Mouse (Mus musculus) midbrain, embryonic 11.5 days (tissue): ENCODE measurements around the gene Tulp1. TPM values are rescaled to one million over a fixed set of nuclear protein-coding genes. Genes with fewer than 3 reads are reported as not detected.
A peak's percentile ranks its signal among the peaks of the same experiment; 100 is the strongest.
"Not testable (repeated sequence)": the region's sequence is repeated elsewhere in the genome, so short reads cannot be mapped to it uniquely, and the experiment has no call there.

ENCODE experiments used
- ATAC-seq: fragments of 200-750 bp; cut with Nextera tagmentation; 2 replicates; pipeline ENCODE4 v1.8.0; 2017; ENCODE audit warnings: moderate TSS enrichment, moderate library complexity; ENCODE audit not compliant: low FRiP score
- DNase-seq: peaks from one replicate; pipeline ENCODE4 v3.0.0; 2015; ENCODE audit warnings: low spot score; ENCODE audit errors: missing footprints
- H3K27ac ChIP-seq: fragments of 300-500 bp; sonication (generic); 2 replicates; pipeline ENCODE4 v1.5.1; 2014; ENCODE audit warnings: low read depth, low read length
- H3K27me3 ChIP-seq: fragments of 300-500 bp; sonication (generic); 2 replicates; pipeline ENCODE4 v1.6.1; 2014; ENCODE audit warnings: mild to moderate bottlenecking, low read length, moderate library complexity, mixed read lengths; ENCODE audit not compliant: control insufficient read depth, insufficient read depth
- H3K36me3 ChIP-seq: fragments of 300-500 bp; sonication (generic); 2 replicates; pipeline ENCODE4 v1.6.1; 2014; ENCODE audit warnings: mild to moderate bottlenecking, low read length, moderate library complexity, mixed read lengths; ENCODE audit not compliant: control insufficient read depth, insufficient read depth
- H3K4me1 ChIP-seq: fragments of 300-500 bp; sonication (generic); 2 replicates; pipeline ENCODE4 v1.6.1; 2014; ENCODE audit warnings: low read length; ENCODE audit not compliant: control insufficient read depth, insufficient read depth
- H3K4me2 ChIP-seq: fragments of 300-500 bp; sonication (generic); 2 replicates; pipeline ENCODE4 v1.6.1; 2014; ENCODE audit warnings: mild to moderate bottlenecking, moderate library complexity
- H3K4me3 ChIP-seq: fragments of 300-500 bp; sonication (generic); 2 replicates; pipeline ENCODE4 v1.5.1; 2014; ENCODE audit warnings: low read depth, low read length
- H3K9ac ChIP-seq: fragments of 300-500 bp; sonication (generic); 2 replicates; pipeline ENCODE4 v1.6.1; 2014; ENCODE audit warnings: low read length
- H3K9me3 ChIP-seq: fragments of 300-500 bp; sonication (generic); 2 replicates; pipeline ENCODE4 v1.6.1; 2016; ENCODE audit warnings: low read length; ENCODE audit not compliant: control insufficient read depth
- WGBS: fragments of 180-500 bp; shearing (Covaris S2); extraction: QIAGEN DNeasy Blood & Tissue Kit; methylation state at CpG from one replicate; pipeline ENCODE4 v1.1.7; 2014; 5-methylcytosine and 5-hydroxymethylcytosine counted together
- polyA plus RNA-seq: library from polyadenylated mRNA; unstranded; fragments of >200 nt; fragmentation: Nextera tagmentation; extraction: Ambion mirVana; gene quantifications from 2 replicates; pipeline ENCODE4 v1.2.1, GENCODE M21; 2014

The Tulp1 gene
- polyA plus RNA-seq, 1 experiment from 2014 or later = 4.9 TPM

GRCm38 (mm10) chr17:28360531-28361277 is 4.3 kb downstream of the Tulp1 start:
- Histone ChIP-seq H3K27ac (no peak overlapping the region), H3K36me3 (no peaks in the 10 kb centered on the region), H3K4me1 (peaks cover 22% of the 10 kb centered on the region), H3K9ac (no peak overlapping the region), H3K9me3 (no peaks in the 10 kb centered on the region), H3K27me3 (peaks cover 47% of the 10 kb centered on the region), H3K4me3 (no peak overlapping the region), H3K4me2 (no peak overlapping the region)
- DNase-seq (no peak), ATAC-seq (no peak)
- 84% methylated on average over 9 of the region's 9 CpGs for WGBS

- not testable (repeated sequence) for H3K36me3 ChIP-seq, H3K4me2 ChIP-seq, ATAC-seq, H3K9ac ChIP-seq, H3K9me3 ChIP-seq, H3K27ac ChIP-seq, DNase-seq, H3K4me3 ChIP-seq
- peaks cover 29% of the 10 kb centered on the region for H3K27me3 ChIP-seq
- WGBS = 15% methylated on average over 23 of the region's 24 CpGs
- peaks cover 13% of the 10 kb centered on the region for H3K4me1 ChIP-seq
Observed at GRCm38 (mm10) chr17:28358576-28359261, 6.3 kb downstream of the Tulp1 start.

- H3K27ac ChIP-seq = no peak overlapping the region
- H3K9ac ChIP-seq = no peak overlapping the region
- no peak overlapping the region for H3K4me3 ChIP-seq
- no peak overlapping the region for H3K4me2 ChIP-seq
- 89% methylated on average over 12 of the region's 12 CpGs for WGBS
- ATAC-seq (no peak), DNase-seq (no peak)
- no peaks in the 10 kb centered on the region for H3K36me3 ChIP-seq
- H3K4me1 ChIP-seq = peaks cover 4% of the 10 kb centered on the region; the same call in 1 of the 2 replicates
- no peaks in the 10 kb centered on the region for H3K9me3 ChIP-seq
- peaks cover 29% of the 10 kb centered on the region for H3K27me3 ChIP-seq
Observed at GRCm38 (mm10) chr17:28355871-28356270, 9.2 kb downstream of the Tulp1 start.

GRCm38 (mm10) chr17:28352018-28352417 is 13.0 kb downstream of the Tulp1 start:
- H3K27me3 ChIP-seq = peaks cover 14% of the 10 kb centered on the region
- no peaks in the 10 kb centered on the region for H3K9me3 ChIP-seq
- ATAC-seq (no peak), DNase-seq (no peak)
- no peaks in the 10 kb centered on the region for H3K36me3 ChIP-seq
- WGBS = 10% methylated on average over 11 of the region's 11 CpGs
- H3K9ac ChIP-seq = no peak overlapping the region; the same call in 1 of the 2 replicates
- H3K4me1 ChIP-seq = peaks cover 20% of the 10 kb centered on the region
- no peak overlapping the region for H3K27ac ChIP-seq
- peak overlapping the region; percentile 91; the same call in 1 of the 2 replicates for H3K4me2 ChIP-seq
- H3K4me3 ChIP-seq = no peak overlapping the region

GRCm38 (mm10) chr17:28351353-28351890 is 13.6 kb downstream of the Tulp1 start:
- Histone ChIP-seq H3K4me1 (peaks cover 20% of the 10 kb centered on the region), H3K27ac (no peak overlapping the region), H3K27me3 (peaks cover 14% of the 10 kb centered on the region), H3K9ac (peak overlapping the region; percentile 68), H3K4me2 (peak overlapping the region; percentile 91), H3K9me3 (no peaks in the 10 kb centered on the region), H3K36me3 (no peaks in the 10 kb centered on the region), H3K4me3 (peak overlapping the region; percentile 70)
- ATAC-seq (no peak), DNase-seq (peak; percentile 93)
- WGBS = 1% methylated on average over 29 of the region's 29 CpGs

- H3K27me3 ChIP-seq = peaks cover 14% of the 10 kb centered on the region
- no peak within 1 kb of the TSS; the same call in 1 of the 2 replicates for H3K27ac ChIP-seq
- H3K4me1 ChIP-seq = peaks cover 23% of the 10 kb centered on the region
- peak; percentile 98 for DNase-seq
- peak within 1 kb of the TSS; percentile 79 for H3K9ac ChIP-seq
- H3K36me3 ChIP-seq = no peaks in the 10 kb centered on the region
- peak; percentile 85 for ATAC-seq
- WGBS = under 1% methylated on average over 51 of the region's 73 CpGs
- H3K4me3 ChIP-seq = peak within 1 kb of the TSS; percentile 70
- H3K9me3 ChIP-seq = no peaks in the 10 kb centered on the region
- H3K4me2 ChIP-seq = peak within 1 kb of the TSS; percentile 91
Observed at GRCm38 (mm10) chr17:28350466-28351352, 14.3 kb downstream of the Tulp1 start, which contains the start of gene Tead3. TSS of gene Tead3 (minus strand) at chr17:28350817.

GRCm38 (mm10) chr17:28349901-28350465 is 15.0 kb downstream of the Tulp1 start:
- Histone ChIP-seq H3K9ac (peak overlapping the region; percentile 79), H3K4me1 (peaks cover 27% of the 10 kb centered on the region), H3K27me3 (peaks cover 17% of the 10 kb centered on the region), H3K36me3 (no peaks in the 10 kb centered on the region), H3K9me3 (no peaks in the 10 kb centered on the region), H3K27ac (no peak overlapping the region; the same call in 1 of the 2 replicates), H3K4me3 (peak overlapping the region; percentile 70), H3K4me2 (peak overlapping the region; percentile 91)
- under 1% methylated on average over 53 of the region's 54 CpGs for WGBS
- DNase-seq (peak; percentile 95), ATAC-seq (peak; percentile 0)

- H3K27me3 ChIP-seq = peaks cover 17% of the 10 kb centered on the region
- no peaks in the 10 kb centered on the region for H3K9me3 ChIP-seq
- ATAC-seq = no peak
- no peak for DNase-seq
- peak overlapping the region; percentile 91 for H3K4me2 ChIP-seq
- 12% methylated on average over 12 of the region's 13 CpGs for WGBS
- H3K36me3 ChIP-seq = no peaks in the 10 kb centered on the region
- H3K4me1 ChIP-seq = peaks cover 27% of the 10 kb centered on the region
- H3K4me3 ChIP-seq = peak overlapping the region; percentile 70
- H3K9ac ChIP-seq = peak overlapping the region; percentile 79
- no peak overlapping the region for H3K27ac ChIP-seq
Observed at GRCm38 (mm10) chr17:28349264-28349880, 15.7 kb downstream of the Tulp1 start.
